Mouse (Mus musculus): ENCODE results near the gene Dab1. TPM values are rescaled to one million over a fixed set of nuclear protein-coding genes. Genes with fewer than 3 reads are reported as not detected.

The Dab1 gene
- polyA plus RNA-seq, 2 experiments: 0.19 to 0.34 TPM

DNA sequence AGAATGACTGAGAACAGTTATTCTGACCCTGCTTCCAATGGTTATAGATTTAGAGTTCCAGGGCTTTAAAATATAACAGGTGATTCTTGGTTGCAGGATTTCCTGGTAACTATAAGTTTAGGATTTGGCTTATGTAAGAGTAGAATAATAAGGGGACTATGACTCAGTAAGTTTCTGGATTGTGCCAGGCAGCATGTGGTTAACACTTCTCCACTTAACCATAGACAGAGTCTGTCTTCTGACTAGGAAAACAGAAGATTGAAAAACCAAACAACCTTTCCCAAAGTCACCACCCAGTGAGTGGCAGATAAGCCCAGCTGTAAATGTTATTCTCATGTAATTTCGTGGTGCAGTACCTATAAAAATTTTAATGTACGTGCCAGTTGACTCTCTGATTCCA lies 688.6 kb downstream of the Dab1 start:
- 40% methylated on average over 2 of the region's 2 CpGs for WGBS (ENCODE audit: insufficient replicate concordance)
- DNase-seq (ENCODE audit: low read depth in 3 of 3, low spot score in 3 of 3) (no peak), ATAC-seq (ENCODE audit: insufficient read depth) (no peak)
- no peak overlapping the region for H3K4me3 ChIP-seq (ENCODE audit: insufficient read depth in 1 of 2, low read depth in 2 of 2, low read length in 2 of 2)
- no peak overlapping the region for H3K9ac ChIP-seq (replicated peaks)
- no peaks in the 10 kb centered on the region for H3K27me3 ChIP-seq (ENCODE audit: control insufficient read depth, insufficient read depth, low read length)
- no peaks in the 10 kb centered on the region for H3K36me3 ChIP-seq (replicated peaks; ENCODE audit: control insufficient read depth, insufficient read depth, low read depth)
- H3K4me2 ChIP-seq (ENCODE audit: low read depth): no peak overlapping the region
- no peak overlapping the region for H3K27ac ChIP-seq
- TF ChIP-seq CTCF (IDR thresholded peaks at IDR 0.05; ENCODE audit: low read depth) (no peak), EP300 (IDR thresholded peaks at IDR 0.05; ENCODE audit: low read depth) (no peak)
- no peaks in the 10 kb centered on the region for H3K9me3 ChIP-seq (ENCODE audit: control insufficient read depth, low read length)
- H3K4me1 ChIP-seq (replicated peaks; ENCODE audit: control insufficient read depth in 2 of 2, insufficient read depth in 2 of 2, low read length in 1 of 2): no peaks in the 10 kb centered on the region

DNA sequence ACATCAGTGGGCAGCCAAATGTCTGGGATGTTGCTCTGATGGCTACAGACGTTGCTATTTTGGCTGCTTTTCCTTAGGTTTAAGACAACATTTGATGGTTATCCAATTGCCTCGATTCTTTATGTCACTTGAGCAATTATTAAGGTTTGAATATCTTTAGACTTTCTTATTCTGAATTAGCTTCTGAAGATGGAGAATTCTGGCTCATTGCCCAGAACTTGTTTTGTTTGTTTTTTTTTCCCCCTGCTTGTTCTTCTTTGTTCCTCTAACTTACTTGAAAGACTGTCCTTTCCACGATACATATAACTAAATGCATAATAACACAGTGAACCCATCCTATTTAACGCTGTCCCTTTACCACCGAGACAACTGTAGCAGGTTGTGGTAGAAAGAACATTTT lies 707.1 kb downstream of the Dab1 start:
- no peak overlapping the region for H3K9ac ChIP-seq (replicated peaks)
- H3K4me3 ChIP-seq (ENCODE audit: insufficient read depth in 1 of 2, low read depth in 2 of 2, low read length in 2 of 2): no peak overlapping the region
- H3K36me3 ChIP-seq (replicated peaks; ENCODE audit: control insufficient read depth, insufficient read depth, low read depth): no peaks in the 10 kb centered on the region
- no peaks in the 10 kb centered on the region for H3K9me3 ChIP-seq (ENCODE audit: control insufficient read depth, low read length)
- 55% methylated on average over 5 of the region's 5 CpGs for WGBS (ENCODE audit: insufficient replicate concordance)
- no peak overlapping the region for H3K27ac ChIP-seq
- no peak for TF ChIP-seq CTCF (IDR thresholded peaks at IDR 0.05; ENCODE audit: low read depth)
- H3K27me3 ChIP-seq (ENCODE audit: control insufficient read depth, insufficient read depth, low read length): no peaks in the 10 kb centered on the region
- H3K4me1 ChIP-seq (replicated peaks; ENCODE audit: control insufficient read depth in 2 of 2, insufficient read depth in 2 of 2, low read length in 1 of 2): no peaks in the 10 kb centered on the region
- H3K4me2 ChIP-seq (ENCODE audit: low read depth): no peak overlapping the region
- ATAC-seq (ENCODE audit: insufficient read depth) (no peak), DNase-seq (ENCODE audit: low read depth in 3 of 3, low spot score in 3 of 3) (no peak)

DNA sequence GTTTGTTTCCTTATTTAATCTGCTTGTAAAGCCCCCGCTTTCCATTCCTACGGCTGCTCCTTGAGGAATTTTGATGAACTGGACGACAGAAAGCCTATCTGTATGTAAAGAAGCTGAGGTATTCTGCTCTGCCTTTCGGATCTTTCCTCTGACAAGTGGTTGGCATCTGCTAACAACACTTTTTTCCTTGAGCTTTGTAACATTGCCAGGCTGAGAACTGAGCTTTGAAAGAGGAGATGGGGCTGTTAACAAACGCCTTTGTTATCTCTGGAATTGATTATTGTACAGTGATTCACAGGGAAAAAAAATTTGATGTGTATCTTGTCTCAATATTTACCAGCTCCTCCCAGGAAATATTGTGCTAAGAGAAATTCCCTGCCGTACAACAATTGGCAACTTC lies 712.7 kb downstream of the Dab1 start:
- TF ChIP-seq EP300 (IDR thresholded peaks at IDR 0.05; ENCODE audit: low read depth) (no peak), CTCF (IDR thresholded peaks at IDR 0.05; ENCODE audit: low read depth) (no peak)
- no peaks in the 10 kb centered on the region for H3K4me1 ChIP-seq (replicated peaks; ENCODE audit: control insufficient read depth in 2 of 2, insufficient read depth in 2 of 2, low read length in 1 of 2)
- H3K36me3 ChIP-seq (replicated peaks; ENCODE audit: control insufficient read depth, insufficient read depth, low read depth): no peaks in the 10 kb centered on the region
- no peak overlapping the region for H3K9ac ChIP-seq (replicated peaks)
- ATAC-seq (ENCODE audit: insufficient read depth) (no peak), DNase-seq (ENCODE audit: low read depth in 3 of 3, low spot score in 3 of 3) (no peak)
- no peaks in the 10 kb centered on the region for H3K27me3 ChIP-seq (ENCODE audit: control insufficient read depth, insufficient read depth, low read length)
- H3K4me2 ChIP-seq (ENCODE audit: low read depth): no peak overlapping the region
- H3K9me3 ChIP-seq (ENCODE audit: control insufficient read depth, low read length): no peaks in the 10 kb centered on the region
- WGBS (ENCODE audit: insufficient replicate concordance): 50% methylated on average over 6 of the region's 6 CpGs
- no peak overlapping the region for H3K27ac ChIP-seq
- H3K4me3 ChIP-seq (ENCODE audit: insufficient read depth in 1 of 2, low read depth in 2 of 2, low read length in 2 of 2): no peak overlapping the region

DNA sequence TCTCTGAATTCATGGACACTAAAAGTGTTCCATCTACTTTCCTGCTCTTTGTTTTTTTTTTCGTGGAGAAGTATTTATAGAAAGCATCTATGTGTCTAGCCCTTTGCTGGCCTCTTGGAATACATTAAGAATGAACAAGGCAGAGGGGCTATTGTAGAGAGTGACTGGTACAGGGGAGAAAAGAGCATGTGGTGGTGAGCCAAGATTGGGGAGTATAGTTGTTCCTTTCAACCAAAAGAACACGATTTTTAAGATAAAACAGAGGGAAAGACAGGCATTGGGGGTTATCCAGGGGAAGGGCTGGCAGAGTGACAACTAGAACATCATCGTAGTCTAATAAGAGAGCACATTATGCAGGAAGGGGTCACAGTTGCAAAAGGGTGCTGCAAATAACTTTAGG lies 713.2 kb downstream of the Dab1 start:
- H3K4me3 ChIP-seq (ENCODE audit: insufficient read depth in 1 of 2, low read depth in 2 of 2, low read length in 2 of 2): no peak overlapping the region
- no peak for DNase-seq (ENCODE audit: low read depth in 3 of 3, low spot score in 3 of 3)

DNA sequence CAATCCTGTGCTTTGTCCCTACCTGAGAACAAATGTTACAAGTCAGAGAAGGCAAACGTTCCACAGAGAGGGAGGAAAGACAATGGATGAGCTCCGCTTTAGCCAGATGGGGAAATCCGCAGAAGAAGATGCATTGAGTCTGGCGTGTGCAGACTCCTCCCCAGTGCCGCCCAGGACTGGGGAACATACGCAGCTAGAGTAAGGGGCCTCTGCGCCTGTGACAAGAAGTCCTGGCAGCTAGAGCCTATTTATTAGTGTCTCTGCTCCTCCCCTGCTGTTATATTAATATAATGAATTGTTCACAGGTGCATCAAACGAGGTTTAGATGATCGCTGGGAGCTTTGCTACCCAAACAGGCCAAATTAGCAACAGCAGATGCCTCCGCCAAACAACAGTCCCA lies 718.1 kb downstream of the Dab1 start:
- TF ChIP-seq EP300 (IDR thresholded peaks at IDR 0.05; ENCODE audit: low read depth) (no peak), CTCF (IDR thresholded peaks at IDR 0.05; ENCODE audit: low read depth) (no peak)
- H3K27me3 ChIP-seq (ENCODE audit: control insufficient read depth, insufficient read depth, low read length): no peaks in the 10 kb centered on the region
- H3K27ac ChIP-seq: no peak overlapping the region
- H3K4me1 ChIP-seq (replicated peaks; ENCODE audit: control insufficient read depth in 2 of 2, insufficient read depth in 2 of 2, low read length in 1 of 2): no peaks in the 10 kb centered on the region
- H3K4me2 ChIP-seq (ENCODE audit: low read depth): no peak overlapping the region
- no peaks in the 10 kb centered on the region for H3K36me3 ChIP-seq (replicated peaks; ENCODE audit: control insufficient read depth, insufficient read depth, low read depth)
- no peaks in the 10 kb centered on the region for H3K9me3 ChIP-seq (ENCODE audit: control insufficient read depth, low read length)
- WGBS (ENCODE audit: insufficient replicate concordance): 64% methylated on average over 10 of the region's 10 CpGs
- H3K4me3 ChIP-seq (ENCODE audit: insufficient read depth in 1 of 2, low read depth in 2 of 2, low read length in 2 of 2): no peak overlapping the region
- no peak overlapping the region for H3K9ac ChIP-seq (replicated peaks)
- ATAC-seq (ENCODE audit: insufficient read depth) (no peak), DNase-seq (ENCODE audit: low read depth in 3 of 3, low spot score in 3 of 3) (no peak)

More for the DNA sequence above, 713.2 kb downstream of the Dab1 start:
- Histone ChIP-seq H3K4me1 (replicated peaks; ENCODE audit: control insufficient read depth in 2 of 2, insufficient read depth in 2 of 2, low read length in 1 of 2) (no peaks in the 10 kb centered on the region), H3K4me2 (ENCODE audit: low read depth) (no peak overlapping the region), H3K27ac (no peak overlapping the region), H3K9me3 (ENCODE audit: control insufficient read depth, low read length) (no peaks in the 10 kb centered on the region), H3K9ac (replicated peaks) (no peak overlapping the region), H3K36me3 (replicated peaks; ENCODE audit: control insufficient read depth, insufficient read depth, low read depth) (no peaks in the 10 kb centered on the region), H3K27me3 (ENCODE audit: control insufficient read depth, insufficient read depth, low read length) (no peaks in the 10 kb centered on the region)
- TF ChIP-seq CTCF (IDR thresholded peaks at IDR 0.05; ENCODE audit: low read depth) (no peak), EP300 (IDR thresholded peaks at IDR 0.05; ENCODE audit: low read depth) (no peak)
- 41% methylated on average over 3 of the region's 3 CpGs for WGBS (ENCODE audit: insufficient replicate concordance)
- no peak for ATAC-seq (ENCODE audit: insufficient read depth)
